Mouse (Mus musculus) heart, adult 9 months (tissue): ENCODE data around the gene Gm9045.
"Not testable (repeated sequence)": the region's sequence is repeated elsewhere in the genome, so short reads cannot be mapped to it uniquely, and the experiment has no call there.

ENCODE experiments used
- DNase-seq, 2 experiments: peaks; one replicate each; pipeline ENCODE4 v3.0.0; 2022; ENCODE audit warnings: low spot score in 2 of 2

The Gm9045 gene

DNA sequence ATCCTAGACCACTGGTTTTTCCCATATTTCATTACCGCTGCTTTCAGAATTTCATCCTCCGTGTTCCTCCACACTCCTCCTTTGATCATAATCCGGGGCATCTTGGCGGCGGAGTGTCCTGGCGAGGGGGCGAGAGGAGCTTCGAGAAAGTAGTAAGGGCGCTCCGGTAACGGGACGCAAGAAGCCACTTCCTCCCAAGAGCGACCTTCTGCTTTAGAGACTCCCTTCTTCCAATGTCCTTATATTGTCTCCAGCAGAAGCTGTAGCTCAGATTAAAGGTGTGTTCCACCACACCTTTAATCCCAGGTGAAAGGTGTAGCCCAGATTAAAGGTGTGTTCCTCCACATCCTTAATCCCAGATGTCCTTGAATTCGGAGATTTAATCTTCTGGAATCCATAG, at the start of gene Gm9045:
TSS of gene Gm9045 (minus strand) at position 101 of the 400 bp plus-strand sequence.
- DNase-seq, result not testable (repeated sequence)

DNA sequence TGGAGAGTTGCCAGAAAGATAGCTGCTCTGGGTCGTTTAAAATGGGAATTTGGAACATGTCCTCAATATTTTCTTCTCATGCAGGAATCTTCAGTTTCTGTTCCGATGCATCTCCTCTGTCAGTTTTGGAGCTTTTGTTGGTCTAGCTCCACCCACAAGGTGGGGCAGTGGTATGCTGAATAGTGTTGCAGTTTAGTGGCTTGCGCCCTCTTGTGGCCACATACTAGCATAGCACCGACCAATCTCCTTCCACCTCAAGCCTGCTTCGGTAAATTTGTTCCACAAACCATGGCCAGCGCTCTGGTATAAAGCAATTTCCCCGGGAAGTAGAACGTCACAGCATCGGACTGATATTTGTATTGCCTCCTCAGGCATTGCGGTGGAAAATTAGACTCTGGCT, 32.8 kb upstream of the Gm9045 start:
- peak; percentile 41 to 62 for DNase-seq

DNA sequence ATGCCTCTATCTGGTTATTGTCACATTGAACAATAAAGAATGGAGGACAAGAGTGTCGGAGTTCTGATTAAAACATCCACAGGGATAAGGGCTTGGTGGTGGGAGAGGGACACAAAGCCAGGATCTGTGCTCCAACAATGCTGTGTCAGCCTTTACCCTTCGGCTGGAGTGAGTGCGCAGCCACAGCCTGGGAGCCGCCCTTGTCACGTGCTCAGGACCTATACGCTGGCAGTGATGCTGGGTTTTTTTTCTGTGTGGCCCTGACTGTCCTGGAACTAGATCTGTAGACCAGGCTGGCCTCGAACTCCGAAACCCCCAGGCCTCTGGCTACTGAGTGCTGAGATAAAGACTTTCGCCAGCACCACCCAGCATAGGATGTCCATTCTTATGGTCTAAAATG, 31.9 kb upstream of the Gm9045 start:
- DNase-seq, result no peak

DNA sequence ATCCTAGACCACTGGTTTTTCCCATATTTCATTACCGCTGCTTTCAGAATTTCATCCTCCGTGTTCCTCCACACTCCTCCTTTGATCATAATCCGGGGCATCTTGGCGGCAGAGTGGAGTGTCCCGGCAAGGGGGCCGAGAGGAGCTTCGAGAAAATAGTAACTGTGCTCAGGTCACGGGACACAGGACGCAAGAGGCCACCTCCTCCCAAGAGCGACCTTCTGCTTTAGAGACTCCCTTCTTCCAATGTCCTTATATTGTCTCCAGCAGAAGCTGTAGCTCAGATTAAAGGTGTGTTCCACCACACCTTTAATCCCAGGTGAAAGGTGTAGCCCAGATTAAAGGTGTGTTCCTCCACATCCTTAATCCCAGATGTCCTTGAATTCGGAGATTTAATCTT, 16.4 kb upstream of the Gm9045 start, which contains the start of gene Gm9049:
TSS of gene Gm9049 (minus strand) at position 101 of the 400 bp plus-strand sequence.
- not testable (repeated sequence) for DNase-seq

DNA sequence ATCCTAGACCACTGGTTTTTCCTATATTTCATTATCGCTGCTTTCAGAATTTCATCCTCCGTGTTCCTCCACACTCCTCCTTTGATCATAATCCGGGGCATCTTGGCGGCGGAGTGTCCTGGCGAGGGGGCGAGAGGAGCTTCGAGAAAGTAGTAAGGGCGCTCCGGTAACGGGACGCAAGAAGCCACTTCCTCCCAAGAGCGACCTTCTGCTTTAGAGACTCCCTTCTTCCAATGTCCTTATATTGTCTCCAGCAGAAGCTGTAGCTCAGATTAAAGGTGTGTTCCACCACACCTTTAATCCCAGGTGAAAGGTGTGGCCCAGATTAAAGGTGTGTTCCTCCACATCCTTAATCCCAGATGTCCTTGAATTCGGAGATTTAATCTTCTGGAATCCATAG, 10.9 kb upstream of the Gm9045 start, which contains the start of gene Gm9048:
TSS of gene Gm9048 (minus strand) at position 101 of the 400 bp plus-strand sequence.
- DNase-seq, result not testable (repeated sequence)

- not testable (repeated sequence) for DNase-seq
Observed at GRCm38 (mm10) chr10:118343155-118343554, 5.5 kb upstream of the Gm9045 start, which contains the start of gene Gm9046. Gene Gm9046, minus strand, starts transcription at chr10:118343255.

DNA sequence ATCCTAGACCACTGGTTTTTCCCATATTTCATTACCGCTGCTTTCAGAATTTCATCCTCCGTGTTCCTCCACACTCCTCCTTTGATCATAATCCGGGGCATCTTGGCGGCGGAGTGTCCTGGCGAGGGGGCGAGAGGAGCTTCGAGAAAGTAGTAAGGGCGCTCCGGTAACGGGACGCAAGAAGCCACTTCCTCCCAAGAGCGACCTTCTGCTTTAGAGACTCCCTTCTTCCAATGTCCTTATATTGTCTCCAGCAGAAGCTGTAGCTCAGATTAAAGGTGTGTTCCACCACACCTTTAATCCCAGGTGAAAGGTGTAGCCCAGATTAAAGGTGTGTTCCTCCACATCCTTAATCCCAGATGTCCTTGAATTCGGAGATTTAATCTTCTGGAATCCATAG, 5.3 kb downstream of the Gm9045 start, which contains the start of gene Gm9044:
TSS of gene Gm9044 (minus strand) at position 101 of the 400 bp plus-strand sequence.
- DNase-seq, result not testable (repeated sequence)

DNA sequence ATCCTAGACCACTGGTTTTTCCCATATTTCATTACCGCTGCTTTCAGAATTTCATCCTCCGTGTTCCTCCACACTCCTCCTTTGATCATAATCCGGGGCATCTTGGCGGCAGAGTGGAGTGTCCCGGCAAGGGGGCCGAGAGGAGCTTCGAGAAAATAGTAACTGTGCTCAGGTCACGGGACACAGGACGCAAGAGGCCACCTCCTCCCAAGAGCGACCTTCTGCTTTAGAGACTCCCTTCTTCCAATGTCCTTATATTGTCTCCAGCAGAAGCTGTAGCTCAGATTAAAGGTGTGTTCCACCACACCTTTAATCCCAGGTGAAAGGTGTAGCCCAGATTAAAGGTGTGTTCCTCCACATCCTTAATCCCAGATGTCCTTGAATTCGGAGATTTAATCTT, 10.8 kb downstream of the Gm9045 start, which contains the start of gene Gm9040:
TSS of gene Gm9040 (minus strand) at position 101 of the 400 bp plus-strand sequence.
- DNase-seq, result not testable (repeated sequence)

- DNase-seq, result no peak
Observed at GRCm38 (mm10) chr10:118319024-118319423, 18.6 kb downstream of the Gm9045 start.

GRCm38 (mm10) chr10:118302133-118302532, 35.5 kb downstream of the Gm9045 start:
- DNase-seq, result not testable (repeated sequence)

DNA sequence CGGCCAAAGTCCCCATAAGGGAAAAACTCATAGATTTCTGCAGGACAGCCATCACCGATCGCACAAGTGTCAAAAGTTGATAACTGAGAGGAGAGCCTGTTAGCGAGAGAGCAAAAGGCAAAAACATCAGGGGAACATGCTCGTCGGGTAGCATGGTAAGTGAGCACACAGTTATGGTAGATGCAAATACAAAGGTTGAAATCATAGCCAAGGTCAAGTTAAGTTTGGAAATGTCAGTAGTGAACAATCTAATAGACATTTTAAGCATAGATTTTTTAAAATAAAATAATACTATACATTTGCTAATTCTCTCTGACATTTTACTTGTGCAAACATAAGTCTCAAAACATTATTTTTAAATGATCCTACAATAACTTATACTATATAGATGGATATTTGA, 42.7 kb downstream of the Gm9045 start, which contains the start of gene Iltifb:
TSS of gene Iltifb (minus strand) at position 101 of the 400 bp plus-strand sequence.
- DNase-seq, result no peak
